Mouse (Mus musculus): ENCODE measurements around the gene Fam71b. TPM values are rescaled to one million over a fixed set of nuclear protein-coding genes. Genes with fewer than 3 reads are reported as not detected.

The Fam71b gene
- polyA plus RNA-seq, 1 experiment, result not detected

GRCm38 (mm10) chr11:46395698-46396097, 661 bp upstream of the Fam71b start:
- H3K4me3 ChIP-seq (ENCODE audit: insufficient read depth, low read length), result no peak overlapping the region
- no peak overlapping the region for H3K27ac ChIP-seq (ENCODE audit: insufficient read depth, low read length)
- no peaks in the 10 kb centered on the region; the same call in 1 of the 2 replicates for H3K4me1 ChIP-seq (ENCODE audit: control insufficient read depth, insufficient read depth, low read length)
- TF ChIP-seq POLR2A (IDR thresholded peaks at IDR 0.05; ENCODE audit: extremely low read depth, insufficient read depth, low read length) (no peak), CTCF (IDR thresholded peaks at IDR 0.05; ENCODE audit: extremely low read depth, insufficient read depth, low read length) (no peak)

DNA sequence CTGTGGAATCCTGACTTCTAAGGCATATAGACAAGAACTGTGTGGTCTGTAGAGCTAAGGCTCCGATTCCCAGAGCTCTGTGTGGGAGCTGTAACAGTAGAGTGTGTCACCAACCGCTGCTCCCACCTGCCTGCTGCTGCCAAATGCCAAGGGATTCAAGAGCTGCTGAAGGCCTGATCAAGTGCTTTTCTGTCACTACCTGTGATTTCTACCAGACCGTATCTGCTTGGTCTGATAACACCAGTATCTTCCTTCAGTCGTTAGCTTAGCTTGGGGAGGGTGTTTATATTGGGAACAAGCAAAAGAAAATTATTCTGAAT, 461 bp downstream of the Fam71b start:
- H3K4me1 ChIP-seq (ENCODE audit: control insufficient read depth, insufficient read depth, low read length), result no peaks in the 10 kb centered on the region; the same call in 1 of the 2 replicates
- H3K4me3 ChIP-seq (ENCODE audit: insufficient read depth, low read length), result no peak overlapping the region
- TF ChIP-seq CTCF (IDR thresholded peaks at IDR 0.05; ENCODE audit: extremely low read depth, insufficient read depth, low read length) (no peak), POLR2A (IDR thresholded peaks at IDR 0.05; ENCODE audit: extremely low read depth, insufficient read depth, low read length) (no peak)
- no peak overlapping the region for H3K27ac ChIP-seq (ENCODE audit: insufficient read depth, low read length)

DNA sequence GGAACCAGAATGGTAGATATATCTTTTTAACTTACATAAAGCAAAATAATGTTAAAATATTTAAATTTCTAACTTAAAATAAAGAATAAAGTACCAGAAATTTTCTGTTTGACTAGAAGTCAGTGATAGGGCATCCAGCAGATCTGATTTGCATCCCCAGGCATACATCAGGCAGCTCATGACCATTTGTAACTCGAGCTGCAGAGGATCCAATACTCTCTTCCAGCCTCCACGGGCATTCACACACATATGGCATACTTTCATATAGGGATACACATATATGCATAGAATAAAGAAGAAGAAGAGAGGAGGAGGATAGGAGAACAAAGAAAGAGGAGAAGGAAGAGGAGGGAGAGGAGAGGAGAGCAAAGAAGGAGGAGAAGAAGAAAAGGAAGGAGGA, 1.5 kb downstream of the Fam71b start:
- no peak overlapping the region for H3K27ac ChIP-seq (ENCODE audit: insufficient read depth, low read length)
- H3K4me3 ChIP-seq (ENCODE audit: insufficient read depth, low read length), result no peak overlapping the region
- no peaks in the 10 kb centered on the region; the same call in 1 of the 2 replicates for H3K4me1 ChIP-seq (ENCODE audit: control insufficient read depth, insufficient read depth, low read length)
- no peak for TF ChIP-seq CTCF (IDR thresholded peaks at IDR 0.05; ENCODE audit: extremely low read depth, insufficient read depth, low read length)
- no peak for TF ChIP-seq POLR2A (IDR thresholded peaks at IDR 0.05; ENCODE audit: extremely low read depth, insufficient read depth, low read length)

- Histone ChIP-seq H3K27ac (ENCODE audit: insufficient read depth, low read length) (no peak overlapping the region), H3K4me1 (ENCODE audit: control insufficient read depth, insufficient read depth, low read length) (no peaks in the 10 kb centered on the region; the same call in 1 of the 2 replicates), H3K4me3 (ENCODE audit: insufficient read depth, low read length) (no peak overlapping the region)
- no peak for TF ChIP-seq CTCF (IDR thresholded peaks at IDR 0.05; ENCODE audit: extremely low read depth, insufficient read depth, low read length)
- TF ChIP-seq POLR2A (IDR thresholded peaks at IDR 0.05; ENCODE audit: extremely low read depth, insufficient read depth, low read length), result no peak
Observed at GRCm38 (mm10) chr11:46398473-46398872, 2.1 kb downstream of the Fam71b start.

DNA sequence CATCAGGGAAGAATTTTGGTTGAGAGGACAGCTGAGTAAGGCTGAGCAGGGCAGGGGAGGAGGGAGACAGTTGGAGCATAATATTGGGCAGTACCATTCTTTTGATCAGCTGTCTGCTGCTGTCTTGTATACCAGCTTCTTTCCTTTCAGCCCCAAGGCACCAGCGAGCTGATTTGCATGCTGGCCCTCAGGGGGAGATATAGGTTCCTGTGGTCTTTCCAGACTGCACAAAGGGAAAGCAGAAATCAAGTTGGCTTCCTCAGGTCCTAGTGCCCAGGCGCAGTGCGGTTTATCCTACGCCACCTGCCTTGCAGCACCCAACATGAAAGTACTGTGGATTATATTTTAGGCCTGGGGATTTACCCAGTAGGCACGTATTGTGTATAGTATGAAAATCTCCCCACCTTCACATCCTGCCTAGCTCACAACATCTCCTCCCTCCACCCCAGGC, 2.6 kb downstream of the Fam71b start:
- TF ChIP-seq POLR2A (IDR thresholded peaks at IDR 0.05; ENCODE audit: extremely low read depth, insufficient read depth, low read length) (no peak), CTCF (IDR thresholded peaks at IDR 0.05; ENCODE audit: extremely low read depth, insufficient read depth, low read length) (no peak)
- H3K4me3 ChIP-seq (ENCODE audit: insufficient read depth, low read length), result no peak overlapping the region
- no peaks in the 10 kb centered on the region; the same call in 1 of the 2 replicates for H3K4me1 ChIP-seq (ENCODE audit: control insufficient read depth, insufficient read depth, low read length)
- no peak overlapping the region for H3K27ac ChIP-seq (ENCODE audit: insufficient read depth, low read length)

DNA sequence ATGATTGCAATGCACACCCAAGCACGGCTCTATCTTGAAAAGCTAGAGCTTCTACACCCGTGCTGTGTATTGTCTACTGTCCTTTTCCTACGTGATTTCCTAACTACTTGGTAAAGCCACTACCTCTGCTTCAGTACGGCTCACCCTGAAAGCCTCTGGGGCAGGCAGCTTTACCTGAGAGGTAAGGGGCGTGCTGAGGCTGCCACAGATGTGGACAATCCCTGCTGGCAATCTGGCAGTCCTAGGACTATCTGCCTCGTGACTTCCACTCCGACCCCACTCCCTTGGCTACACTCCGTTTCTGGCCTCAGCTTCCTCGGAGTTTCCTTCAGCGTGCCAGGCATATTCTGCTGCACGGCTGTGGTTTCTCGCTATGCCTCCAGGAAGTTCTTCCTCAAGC, 5.2 kb downstream of the Fam71b start:
- no peaks in the 10 kb centered on the region; the same call in 1 of the 2 replicates for H3K4me1 ChIP-seq (ENCODE audit: control insufficient read depth, insufficient read depth, low read length)
- TF ChIP-seq CTCF (IDR thresholded peaks at IDR 0.05; ENCODE audit: extremely low read depth, insufficient read depth, low read length) (no peak), POLR2A (IDR thresholded peaks at IDR 0.05; ENCODE audit: extremely low read depth, insufficient read depth, low read length) (no peak)
- no peak overlapping the region for H3K27ac ChIP-seq (ENCODE audit: insufficient read depth, low read length)
- H3K4me3 ChIP-seq (ENCODE audit: insufficient read depth, low read length), result no peak overlapping the region

GRCm38 (mm10) chr11:46404986-46405385, 8.6 kb downstream of the Fam71b start:
- H3K27ac ChIP-seq (ENCODE audit: insufficient read depth, low read length), result no peak overlapping the region
- no peak for TF ChIP-seq CTCF (IDR thresholded peaks at IDR 0.05; ENCODE audit: extremely low read depth, insufficient read depth, low read length)
- TF ChIP-seq POLR2A (IDR thresholded peaks at IDR 0.05; ENCODE audit: extremely low read depth, insufficient read depth, low read length), result no peak
- no peak overlapping the region for H3K4me3 ChIP-seq (ENCODE audit: insufficient read depth, low read length)
- no peaks in the 10 kb centered on the region for H3K4me1 ChIP-seq (ENCODE audit: control insufficient read depth, insufficient read depth, low read length)

DNA sequence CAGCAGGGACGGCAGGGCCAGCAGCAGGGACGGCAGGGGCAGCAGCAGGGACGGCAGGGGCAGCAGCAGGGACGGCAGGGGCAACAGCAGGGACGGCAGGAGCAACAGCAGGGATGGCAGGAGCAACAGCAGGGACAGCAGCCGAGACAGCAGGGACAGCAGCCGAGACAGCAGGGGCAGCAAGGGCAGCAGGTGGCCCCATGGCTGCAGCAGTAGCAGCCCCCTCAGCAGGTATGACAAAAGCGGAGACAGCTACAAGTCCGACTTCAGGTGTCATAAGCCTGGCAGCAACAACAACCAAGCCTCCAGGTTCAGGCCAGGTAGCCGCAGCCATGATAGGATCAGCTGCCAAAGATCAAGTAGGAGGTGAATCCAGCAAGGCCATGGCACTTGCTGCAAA, 10.4 kb downstream of the Fam71b start:
- Histone ChIP-seq H3K4me1 (ENCODE audit: control insufficient read depth, insufficient read depth, low read length) (no peaks in the 10 kb centered on the region), H3K27ac (ENCODE audit: insufficient read depth, low read length) (no peak overlapping the region), H3K4me3 (ENCODE audit: insufficient read depth, low read length) (no peak overlapping the region)
- TF ChIP-seq CTCF (IDR thresholded peaks at IDR 0.05; ENCODE audit: extremely low read depth, insufficient read depth, low read length) (no peak), POLR2A (IDR thresholded peaks at IDR 0.05; ENCODE audit: extremely low read depth, insufficient read depth, low read length) (no peak)

- Histone ChIP-seq H3K4me1 (ENCODE audit: control insufficient read depth, insufficient read depth, low read length) (no peaks in the 10 kb centered on the region), H3K27ac (ENCODE audit: insufficient read depth, low read length) (no peak overlapping the region), H3K4me3 (ENCODE audit: insufficient read depth, low read length) (no peak overlapping the region)
- TF ChIP-seq CTCF (IDR thresholded peaks at IDR 0.05; ENCODE audit: extremely low read depth, insufficient read depth, low read length) (no peak), POLR2A (IDR thresholded peaks at IDR 0.05; ENCODE audit: extremely low read depth, insufficient read depth, low read length) (no peak)
Observed at GRCm38 (mm10) chr11:46410018-46410563, 13.7 kb downstream of the Fam71b start.

DNA sequence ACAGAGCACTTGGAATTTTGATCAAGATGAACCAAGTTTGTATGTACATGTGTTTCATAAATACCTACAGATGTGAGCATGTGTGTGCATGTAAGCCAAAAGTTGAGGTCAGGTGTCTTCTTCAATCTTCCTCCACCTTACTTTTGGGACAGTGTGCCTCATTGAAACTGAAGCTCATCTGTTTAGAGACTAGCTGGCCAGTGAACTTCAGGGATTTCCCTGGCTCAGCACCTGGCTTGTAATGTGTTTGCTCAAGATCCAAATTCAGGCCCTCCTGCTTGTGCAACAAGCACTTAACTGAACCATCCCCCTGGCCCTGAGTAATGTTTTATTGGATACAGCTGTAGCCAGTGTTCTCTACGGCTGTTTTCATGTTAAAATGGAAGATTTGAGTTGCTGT, 22.1 kb downstream of the Fam71b start:
- TF ChIP-seq CTCF (IDR thresholded peaks at IDR 0.05; ENCODE audit: extremely low read depth, insufficient read depth, low read length) (no peak), POLR2A (IDR thresholded peaks at IDR 0.05; ENCODE audit: extremely low read depth, insufficient read depth, low read length) (no peak)
- Histone ChIP-seq H3K27ac (ENCODE audit: insufficient read depth, low read length) (no peak overlapping the region), H3K4me1 (ENCODE audit: control insufficient read depth, insufficient read depth, low read length) (peaks cover 1% of the 10 kb centered on the region; the same call in 1 of the 2 replicates), H3K4me3 (ENCODE audit: insufficient read depth, low read length) (no peak overlapping the region)

Data from cortical plate, adult 2 months (tissue).